8 mouse cellular contexts compared by ENCODE assay signal in the genomic region with DNA sequence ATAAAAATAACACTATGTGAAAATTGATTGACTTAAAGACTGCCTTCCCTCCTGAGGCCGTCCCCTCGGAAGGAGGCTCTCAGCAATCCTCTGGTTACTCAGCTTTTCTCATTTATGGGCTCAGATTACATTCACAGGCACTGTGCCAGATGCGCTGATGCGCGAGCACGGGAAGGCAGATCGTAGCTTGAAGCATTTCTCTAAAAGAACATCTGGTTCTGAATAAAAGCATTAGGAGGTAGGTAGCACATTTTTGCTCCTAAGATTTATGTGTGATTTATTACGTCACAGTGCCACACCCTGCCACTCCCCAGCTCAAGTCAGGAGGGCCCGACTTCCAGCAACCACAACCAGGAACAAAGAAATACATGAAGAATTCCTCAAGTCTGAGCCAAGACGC. TPM values are rescaled to one million over a fixed set of nuclear protein-coding genes. Genes with fewer than 3 reads are reported as not detected.
DNase-seq lines count a peak whose midpoint lies in the region; ATAC-seq and TF ChIP-seq lines count a peak whose summit lies in the region.

No protein-coding gene starts in this region.

- H3K9me3 ChIP-seq in forebrain, embryonic 14.5 days (replicated peaks; ENCODE audit: control insufficient read depth, low read length) = no peaks in the 10 kb centered on the region
- H3K9me3 ChIP-seq in hindbrain, postnatal 0 days (ENCODE audit: low read length) = no peaks in the 10 kb centered on the region
- no peaks in the 10 kb centered on the region for H3K9me3 ChIP-seq in limb, embryonic 13.5 days
- no peaks in the 10 kb centered on the region for H3K9me3 ChIP-seq in neural tube, embryonic 15.5 days (replicated peaks)

- no peaks in the 10 kb centered on the region for H3K36me3 ChIP-seq in forebrain, embryonic 14.5 days (ENCODE audit: control insufficient read depth, insufficient read depth, low read length)
- H3K36me3 ChIP-seq in hindbrain, postnatal 0 days (ENCODE audit: insufficient read depth, low read length) = no peaks in the 10 kb centered on the region
- H3K36me3 ChIP-seq in limb, embryonic 13.5 days = peaks cover 14% of the 10 kb centered on the region
- H3K36me3 ChIP-seq in neural tube, embryonic 15.5 days = no peaks in the 10 kb centered on the region

- peak overlapping the region; percentile 23; the same call in 1 of the 2 replicates for H3K4me2 ChIP-seq in forebrain, embryonic 14.5 days (ENCODE audit: low read length)
- H3K4me2 ChIP-seq in hindbrain, postnatal 0 days (ENCODE audit: low read depth, low read length) = peak overlapping the region; percentile 45
- H3K4me2 ChIP-seq in limb, embryonic 13.5 days (replicated peaks) = peak overlapping the region; percentile 51
- H3K4me2 ChIP-seq in neural tube, embryonic 15.5 days = peak overlapping the region; percentile 30

- H3K4me3 ChIP-seq in forebrain, embryonic 14.5 days (ENCODE audit: low read depth, low read length) = no peak overlapping the region
- no peak overlapping the region for H3K4me3 ChIP-seq in hindbrain, postnatal 0 days (ENCODE audit: low read length)
- 0 out of 2 replicates have a peak overlapping the region, but pooled peaks have one; percentile 16 for H3K4me3 ChIP-seq in limb, embryonic 13.5 days
- H3K4me3 ChIP-seq in neural tube, embryonic 15.5 days (replicated peaks) = no peak overlapping the region

- 18% methylated on average over 10 of the region's 10 CpGs for WGBS in forebrain, embryonic 14.5 days
- 26% methylated on average over 10 of the region's 10 CpGs for WGBS in hindbrain, postnatal 0 days
- WGBS in limb, embryonic 13.5 days = 12% methylated on average over 10 of the region's 10 CpGs
- WGBS in neural tube, embryonic 15.5 days = 18% methylated on average over 10 of the region's 10 CpGs

- ATAC-seq in forebrain, embryonic 14.5 days = peak; percentile 13; the same call in 1 of the 2 replicates
- ATAC-seq in hindbrain, postnatal 0 days = no peak
- peak; percentile 75 for ATAC-seq in limb, embryonic 13.5 days (ENCODE audit: low FRiP score, low read depth)
- ATAC-seq in neural tube, embryonic 15.5 days (ENCODE audit: low FRiP score) = no peak
- ATAC-seq in megakaryocyte-erythroid progenitor cell, adult 5-6 weeks (replicated peaks; ENCODE audit: low FRiP score, low TSS enrichment, poor library complexity, severe bottlenecking) = no peak

- no peak overlapping the region for H3K27ac ChIP-seq in forebrain, embryonic 14.5 days (ENCODE audit: low read depth, low read length)
- no peak overlapping the region for H3K27ac ChIP-seq in hindbrain, postnatal 0 days
- H3K27ac ChIP-seq in limb, embryonic 13.5 days = no peak overlapping the region
- H3K27ac ChIP-seq in neural tube, embryonic 15.5 days (replicated peaks) = no peak overlapping the region

- H3K4me1 ChIP-seq in forebrain, embryonic 14.5 days (ENCODE audit: control insufficient read depth, insufficient read depth, low read length) = peaks cover 20% of the 10 kb centered on the region
- H3K4me1 ChIP-seq in hindbrain, postnatal 0 days (ENCODE audit: insufficient read depth, low read length) = peaks cover 13% of the 10 kb centered on the region
- H3K4me1 ChIP-seq in limb, embryonic 13.5 days = peaks cover 9% of the 10 kb centered on the region
- peaks cover 31% of the 10 kb centered on the region for H3K4me1 ChIP-seq in neural tube, embryonic 15.5 days

- H3K9ac ChIP-seq in forebrain, embryonic 14.5 days (ENCODE audit: low read length) = no peak overlapping the region
- H3K9ac ChIP-seq in hindbrain, postnatal 0 days (replicated peaks; ENCODE audit: low read length) = no peak overlapping the region
- H3K9ac ChIP-seq in limb, embryonic 13.5 days = no peak overlapping the region
- H3K9ac ChIP-seq in neural tube, embryonic 15.5 days (replicated peaks) = no peak overlapping the region

- TF ChIP-seq CTCF in hindbrain, postnatal 0 days (IDR thresholded peaks at IDR 0.05; ENCODE audit: low read depth) = no peak

- DNase-seq in 3134 (ENCODE audit: extremely low read depth, insufficient read length, low spot score) = peak; percentile 44
- peak; percentile 6 for DNase-seq in ZHBTc4 (ENCODE audit: low read depth, low spot score)
- DNase-seq in forebrain, embryonic 14.5 days (ENCODE audit: low spot score) = peak; percentile 79
- peak; percentile 75 for DNase-seq in hindbrain, postnatal 0 days (ENCODE audit: low spot score)
- DNase-seq in cerebellum, adult 9-10 months = no peak

- no peaks in the 10 kb centered on the region for H3K27me3 ChIP-seq in forebrain, embryonic 14.5 days (replicated peaks; ENCODE audit: control insufficient read depth, insufficient read depth, low read length)
- H3K27me3 ChIP-seq in hindbrain, postnatal 0 days (ENCODE audit: insufficient read depth, low read length) = no peaks in the 10 kb centered on the region
- 0 out of 2 replicates have a peak, but pooled peaks cover 2% of the 10 kb centered on the region for H3K27me3 ChIP-seq in limb, embryonic 13.5 days
- H3K27me3 ChIP-seq in neural tube, embryonic 15.5 days (replicated peaks) = no peaks in the 10 kb centered on the region

RNA-seq across cellular contexts. Expression of a gene that starts 55.5 kb away (rescaled TPM):
- polyA plus RNA-seq in forebrain, embryonic 14.5 days (2014; fragmentation: Nextera tagmentation; extraction: Ambion mirVana) = 0.63 and 1.6 TPM in 2 replicates
- 0.40 and 4.9 TPM in 2 replicates for total RNA-seq in hindbrain, postnatal 0 days (2014; rRNA removed)
- polyA plus RNA-seq in hindbrain, postnatal 0 days (2015; fragmentation: Nextera tagmentation; extraction: Ambion mirVana) = 0.65 and 1.1 TPM in 2 replicates
- polyA plus RNA-seq in limb, embryonic 13.5 days (2015; fragmentation: Nextera tagmentation; extraction: Ambion mirVana) = 2.2 and 5.1 TPM in 2 replicates
- polyA plus RNA-seq in neural tube, embryonic 15.5 days (2015; fragmentation: Nextera tagmentation; extraction: Ambion mirVana) = 0.46 and 2.0 TPM in 2 replicates
- not detected in 2 replicates for total RNA-seq in megakaryocyte-erythroid progenitor cell, adult 5-6 weeks (2014; fragmentation: Nextera tagmentation)
- total RNA-seq in megakaryocyte-erythroid progenitor cell, adult 5-6 weeks (2017) = not detected in 2 replicates

Comparison
In these comparisons a context has a peak if more than half of its experiments do, and no peak if none do; other contexts are left out.
1. ATAC-seq: peak in forebrain, embryonic 14.5 days (single experiment) and limb, embryonic 13.5 days (single experiment); none in hindbrain, postnatal 0 days (single experiment), neural tube, embryonic 15.5 days (single experiment) and megakaryocyte-erythroid progenitor cell, adult 5-6 weeks (single experiment).
2. Peak in every context shown above with its lines, with median percentiles within 50 percentile points of each other: H3K4me2 ChIP-seq.